Mouse (Mus musculus): ENCODE data around the gene Espnl. TPM values are rescaled to one million over a fixed set of nuclear protein-coding genes. Genes with fewer than 3 reads are reported as not detected.

The Espnl gene
- polyA plus RNA-seq, 1 experiment from 2014 or later = 0.14 TPM

DNA sequence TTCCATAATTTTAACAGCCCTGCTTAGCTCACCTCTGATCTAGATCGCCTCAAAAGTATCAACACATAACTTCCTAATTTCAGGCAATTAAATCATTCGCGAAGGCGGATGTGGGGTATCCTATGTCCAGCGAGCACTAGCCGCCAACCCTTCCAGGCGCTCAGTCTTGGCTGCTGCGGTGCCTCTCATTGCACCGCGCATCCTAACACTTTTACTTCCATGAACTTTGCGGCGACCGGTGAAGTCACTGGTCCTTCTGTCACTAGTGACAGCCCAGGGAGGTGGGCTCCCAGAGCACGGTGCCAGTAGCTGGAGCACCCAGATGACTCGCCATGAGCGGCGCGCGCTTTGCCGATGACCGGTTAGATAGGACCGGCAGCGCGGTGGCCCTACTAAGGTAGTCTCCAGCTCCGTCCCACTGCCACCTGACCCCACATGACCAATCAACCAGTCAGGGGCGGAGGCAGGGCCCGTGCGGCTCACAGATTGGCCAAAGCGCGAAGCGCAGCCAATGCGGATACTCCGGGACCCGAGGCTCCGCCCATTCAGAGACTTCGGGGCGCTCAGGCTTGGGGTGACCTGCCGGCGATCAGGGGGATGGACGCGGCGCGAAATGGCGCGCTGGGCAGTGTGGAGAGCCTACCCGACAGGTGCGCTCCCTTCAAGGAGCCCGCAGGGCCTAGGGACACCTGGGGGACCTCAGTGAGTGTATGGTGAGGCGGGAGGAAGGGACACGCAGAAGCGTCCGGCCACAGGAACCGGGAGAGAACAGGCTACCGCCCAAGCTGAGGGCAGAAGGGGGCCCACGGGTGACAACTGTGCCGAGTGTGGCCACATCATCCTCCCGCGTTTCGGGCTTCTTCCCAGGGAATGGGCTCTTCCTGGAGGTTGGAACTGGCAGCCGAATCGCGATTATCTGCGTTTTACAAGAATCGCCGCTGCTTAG lies 23.8 kb upstream of the Espnl start, which contains the start of gene Scly:
TSS of gene Scly (plus strand) at position 540 of the 946 bp plus-strand sequence.
- ATAC-seq = peak; percentile 84
- in situ Hi-C loops (cut with MboI; ENCODE audit: low pct_unique_long_range_greater_than_20kb) = no loop called here

DNA sequence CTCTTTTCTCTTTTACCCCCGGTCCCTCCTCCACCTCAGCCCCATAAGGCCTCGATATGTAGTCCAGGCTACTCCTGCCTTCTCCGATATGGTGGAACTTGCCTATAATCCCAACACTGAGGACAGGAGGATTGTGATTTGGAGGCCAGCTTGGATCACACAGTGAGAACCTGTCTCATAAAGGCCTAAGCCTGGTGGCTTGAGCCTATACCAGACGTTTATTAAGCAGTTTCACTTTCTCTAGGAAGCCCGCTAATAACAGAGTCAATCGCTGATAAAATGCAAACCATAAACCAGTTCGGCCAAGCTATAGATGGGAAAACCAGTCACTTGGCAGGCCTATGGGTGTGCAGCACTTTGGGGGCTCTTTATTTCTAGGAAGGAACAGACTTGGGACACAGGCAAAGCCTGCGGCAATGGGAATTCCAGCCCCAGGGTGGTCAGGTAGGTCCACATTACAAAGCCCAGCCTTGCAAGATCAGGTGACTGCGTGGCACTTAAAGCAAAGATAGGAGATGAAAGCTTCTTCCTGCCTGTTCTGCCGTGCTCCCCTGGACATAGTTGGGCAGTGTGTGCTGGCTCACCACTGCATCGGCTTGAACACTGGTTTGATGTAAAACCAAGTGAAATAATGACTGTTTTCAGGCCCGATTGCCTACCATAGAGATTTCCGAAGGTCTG lies 22.7 kb upstream of the Espnl start:
- H3K27me3 ChIP-seq = no peaks in the 10 kb centered on the region
- CTCF ChIA-PET = interaction anchor here (1.1 kb wide), 1 partner anchor 50 kb away, joined by 4 read pairs; no protein-coding TSS in a partner anchor
- in situ Hi-C loops (cut with MboI; ENCODE audit: low pct_unique_long_range_greater_than_20kb) = no loop called here
- TF ChIP-seq CTCF (IDR thresholded peaks at IDR 0.05) = no peak
- DNase-seq (ENCODE audit: low read depth, low spot score) (no peak), ATAC-seq (no peak)
- POLR2A ChIA-PET = interaction anchor here (0.7 to 2.8 kb wide), 7 partner anchors 10 to 105 kb away, joined by 3 to 14 read pairs (median 3); partner anchors contain the start of gene Ube2f

More for the DNA sequence above, 23.8 kb upstream of the Espnl start, which contains the start of gene Scly:
- ChIA-PET CTCF (interaction anchor here (0.8 kb wide), 1 partner anchor 35 kb away, joined by 4 read pairs; no protein-coding TSS in a partner anchor), POLR2A (interaction anchor here (0.9 to 1.8 kb wide), 4 partner anchors 10 to 49 kb away, joined by 3 to 9 read pairs (median 4); no protein-coding TSS in a partner anchor)
- no peaks in the 10 kb centered on the region for H3K27me3 ChIP-seq
- peak; percentile 44 for DNase-seq (ENCODE audit: low read depth, low spot score)
- TF ChIP-seq CTCF (IDR thresholded peaks at IDR 0.05) = no peak

DNA sequence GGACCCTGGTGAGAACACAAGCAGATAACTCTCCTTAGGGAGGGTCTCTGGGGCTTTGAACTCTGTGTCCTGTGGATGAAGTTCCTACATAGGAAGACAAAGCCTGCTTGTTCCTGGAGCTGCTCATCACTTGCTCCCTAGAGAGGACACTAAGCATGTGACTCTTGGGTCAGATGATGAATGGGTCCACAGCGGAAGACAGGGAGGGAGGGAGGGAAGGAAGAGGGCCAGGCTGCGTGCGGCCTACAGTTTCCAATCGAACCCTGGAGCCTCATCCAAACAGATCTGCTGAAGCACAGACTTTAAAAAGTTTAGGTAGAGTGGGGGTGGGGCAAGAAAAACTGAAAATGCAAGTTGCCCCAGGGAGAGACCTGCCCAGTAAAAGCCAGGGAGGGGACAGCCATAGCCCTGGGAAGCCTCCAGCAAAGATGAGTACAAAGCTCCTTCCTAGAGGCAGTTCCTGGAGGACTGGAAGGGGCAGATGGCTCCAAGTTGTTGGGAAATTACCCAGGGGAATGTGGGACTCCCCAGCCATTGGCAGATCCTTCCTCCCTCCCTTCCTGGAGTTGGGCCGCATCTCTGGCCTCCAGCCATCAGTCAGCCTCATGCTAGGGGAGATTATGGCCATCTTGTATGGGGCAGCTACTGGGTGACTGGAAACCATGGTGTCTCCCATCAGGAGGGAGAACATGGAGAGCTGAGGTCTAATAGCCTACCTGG lies 22.0 kb upstream of the Espnl start:
- TF ChIP-seq CTCF (IDR thresholded peaks at IDR 0.05) = no peak
- no peaks in the 10 kb centered on the region for H3K27me3 ChIP-seq
- DNase-seq (ENCODE audit: low read depth, low spot score) (peak; percentile 37), ATAC-seq (no peak)
- in situ Hi-C loops (cut with MboI; ENCODE audit: low pct_unique_long_range_greater_than_20kb) = no loop called here
- CTCF ChIA-PET = interaction anchor here (1.1 kb wide), 1 partner anchor 51 kb away, joined by 4 read pairs; no protein-coding TSS in a partner anchor
- POLR2A ChIA-PET = interaction anchor here (0.7 to 2.8 kb wide), 5 partner anchors 11 to 52 kb away, joined by 3 to 14 read pairs (median 3); partner anchors contain the start of gene Ube2f

DNA sequence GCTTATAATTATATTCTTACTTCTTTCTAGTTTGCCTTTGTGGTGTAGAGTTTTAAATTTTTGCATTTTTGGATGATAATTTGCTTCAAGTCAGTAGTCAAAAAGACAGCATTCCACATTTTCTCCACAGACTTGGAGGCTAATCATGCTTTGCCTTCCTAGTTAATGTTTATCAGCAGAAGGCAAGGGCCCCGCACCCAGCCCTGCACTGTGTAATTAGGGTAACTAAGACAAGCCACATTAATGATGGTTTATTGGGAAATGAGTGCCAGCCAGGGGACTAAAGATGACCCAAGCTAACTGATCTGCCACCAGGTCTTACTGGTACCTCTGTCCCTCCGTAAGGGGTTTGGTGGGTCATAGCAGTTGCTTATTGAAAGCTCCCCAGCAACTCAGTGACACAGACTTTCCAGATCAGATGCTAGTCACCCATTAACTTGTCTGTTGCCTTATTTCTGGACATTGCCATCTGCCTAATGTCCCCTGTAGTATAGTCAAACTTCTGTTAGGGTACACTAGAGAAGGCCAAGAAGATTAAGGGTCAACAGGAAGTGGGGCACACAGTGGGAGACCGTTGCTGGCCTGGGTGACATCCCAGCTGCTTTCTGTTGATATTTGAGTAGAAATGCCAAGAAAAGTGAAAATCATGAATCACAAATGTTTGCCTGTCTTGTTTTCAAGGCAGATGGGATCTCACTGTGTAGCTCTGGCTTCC lies 20.5 kb upstream of the Espnl start:
- POLR2A ChIA-PET = interaction anchor here (0.8 to 2.8 kb wide), 5 partner anchors 11 to 51 kb away, joined by 3 to 14 read pairs (median 4); partner anchors contain the start of gene Ube2f
- peak; percentile 83 for DNase-seq (ENCODE audit: low read depth, low spot score)
- TF ChIP-seq CTCF (IDR thresholded peaks at IDR 0.05) = no peak

DNA sequence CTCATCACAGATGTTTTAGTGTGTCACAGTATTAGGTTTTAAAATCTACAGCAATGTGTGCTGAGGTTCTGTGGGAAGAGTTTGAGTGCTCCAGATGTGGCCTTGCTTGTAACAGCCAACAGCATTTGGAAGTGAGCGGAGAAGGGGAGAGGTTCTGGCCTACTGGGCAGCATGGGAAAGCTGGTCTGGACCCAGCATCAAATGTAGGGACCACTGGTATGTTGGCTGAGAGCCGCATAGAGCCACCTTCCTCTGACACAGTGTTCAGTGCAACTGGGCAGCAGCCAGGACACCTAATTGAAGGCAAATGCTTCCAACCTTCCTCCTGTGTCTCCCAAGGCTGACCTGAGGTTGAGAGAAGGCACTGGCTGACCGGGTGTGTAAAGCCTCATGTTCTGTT lies 19.9 kb upstream of the Espnl start:
- DNase-seq (ENCODE audit: low read depth, low spot score) (no peak), ATAC-seq (no peak)
- TF ChIP-seq CTCF (IDR thresholded peaks at IDR 0.05) = no peak
- ChIA-PET POLR2A (interaction anchor here (0.8 to 2.8 kb wide), 4 partner anchors 11 to 51 kb away, joined by 3 to 14 read pairs (median 6); partner anchors contain the start of gene Ube2f), CTCF (interaction anchor here (1.0 to 1.2 kb wide), 2 partner anchors 18 to 39 kb away, joined by 3 to 4 read pairs; no protein-coding TSS in a partner anchor)
- H3K27me3 ChIP-seq = no peaks in the 10 kb centered on the region
- in situ Hi-C loops (cut with MboI; ENCODE audit: low pct_unique_long_range_greater_than_20kb) = no loop called here

More for the DNA sequence above, 20.5 kb upstream of the Espnl start:
- ATAC-seq = peak; percentile 5
- in situ Hi-C loops (cut with MboI; ENCODE audit: low pct_unique_long_range_greater_than_20kb) = no loop called here
- CTCF ChIA-PET = interaction anchor here (1.0 to 1.2 kb wide), 3 partner anchors 8 to 38 kb away, joined by 3 to 4 read pairs (median 3); no protein-coding TSS in a partner anchor
- no peaks in the 10 kb centered on the region for H3K27me3 ChIP-seq

DNA sequence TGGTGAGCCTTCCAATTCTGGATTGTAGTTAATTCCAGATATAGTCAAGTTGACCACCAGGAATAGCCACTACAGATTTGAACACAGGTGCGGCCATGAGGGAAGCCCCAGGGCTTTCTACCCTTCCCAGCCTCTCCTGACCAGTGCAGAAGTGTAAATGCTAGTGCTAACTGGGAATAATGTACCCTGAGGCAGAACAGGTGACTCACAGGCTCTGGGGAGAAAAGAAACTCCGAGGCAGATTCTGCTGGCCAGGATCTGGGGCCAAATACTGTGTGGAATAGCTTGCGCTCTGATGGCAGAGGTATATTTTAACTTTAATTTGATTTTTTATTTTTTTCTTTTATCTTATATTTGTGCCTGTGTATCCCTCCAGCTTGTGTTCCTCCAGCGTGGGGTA lies 17.3 kb upstream of the Espnl start:
- CTCF ChIA-PET = no interaction called here
- POLR2A ChIA-PET = interaction anchor here (1.4 kb wide), 1 partner anchor 16 kb away, joined by 4 read pairs; no protein-coding TSS in a partner anchor
- ATAC-seq (no peak), DNase-seq (ENCODE audit: low read depth, low spot score) (no peak)
- no peak for TF ChIP-seq CTCF (IDR thresholded peaks at IDR 0.05)
- no peaks in the 10 kb centered on the region for H3K27me3 ChIP-seq
- in situ Hi-C loops (cut with MboI; ENCODE audit: low pct_unique_long_range_greater_than_20kb) = no loop called here

DNA sequence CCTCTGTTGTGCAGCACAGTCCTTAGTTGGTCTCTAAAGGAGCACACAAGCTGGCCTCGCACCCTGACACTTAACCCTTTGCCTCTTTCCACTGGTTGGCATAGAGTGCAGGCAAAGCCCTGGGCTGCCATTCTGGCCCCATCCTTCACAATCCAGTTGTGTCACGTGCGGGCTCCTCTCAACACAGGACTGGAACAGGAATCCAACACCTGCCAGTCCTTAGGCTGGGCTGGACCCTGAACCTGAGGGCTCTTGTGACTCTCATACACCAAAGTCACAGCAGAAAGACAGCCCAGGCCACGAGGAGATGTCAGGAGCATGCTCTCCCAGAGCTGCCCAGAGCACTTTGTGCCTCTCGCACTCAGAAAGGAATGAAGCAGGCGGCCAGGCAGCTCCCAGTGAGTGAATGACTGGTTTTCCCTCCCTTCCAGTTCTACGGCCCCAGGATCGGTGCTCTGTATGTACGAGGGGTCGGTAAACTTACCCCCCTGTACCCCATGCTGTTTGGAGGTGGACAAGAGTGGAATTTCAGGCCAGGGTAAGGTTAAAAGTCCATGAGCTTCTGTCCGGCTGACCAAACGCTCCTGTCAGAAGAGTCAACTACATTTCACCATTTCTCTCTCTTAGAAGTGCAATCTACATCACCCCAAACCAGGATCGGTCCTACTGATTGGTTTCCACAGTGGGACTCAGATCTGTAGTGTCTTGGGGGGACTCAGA lies 12.3 kb upstream of the Espnl start:
- POLR2A ChIA-PET = interaction anchor here (0.6 to 1.6 kb wide), 2 partner anchors 8 to 11 kb away, joined by 3 read pairs; no protein-coding TSS in a partner anchor
- ATAC-seq (no peak), DNase-seq (ENCODE audit: low read depth, low spot score) (no peak)
- TF ChIP-seq CTCF (IDR thresholded peaks at IDR 0.05) = no peak
- CTCF ChIA-PET = no interaction called here
- in situ Hi-C loops (cut with MboI; ENCODE audit: low pct_unique_long_range_greater_than_20kb) = no loop called here
- no peaks in the 10 kb centered on the region for H3K27me3 ChIP-seq

DNA sequence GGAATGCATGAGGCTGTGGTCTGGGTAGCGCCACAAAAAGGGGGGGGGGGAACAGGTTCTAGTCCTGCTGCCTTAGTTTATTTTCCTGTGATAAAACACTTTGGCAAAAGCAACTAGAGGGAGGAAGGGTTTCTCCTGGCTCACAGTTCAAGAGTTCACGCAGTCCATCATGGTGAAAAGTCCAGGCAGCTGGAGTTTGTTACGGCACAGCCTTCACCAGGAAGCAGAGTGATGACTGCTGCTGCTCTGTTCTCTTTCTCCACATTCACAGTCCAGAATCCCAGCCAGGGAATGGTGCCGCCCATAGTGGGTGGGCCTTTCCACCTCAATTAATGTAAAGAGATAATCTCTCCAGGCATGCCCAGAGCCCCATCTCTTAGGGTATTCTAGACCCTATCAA lies 9.6 kb upstream of the Espnl start:
- in situ Hi-C loops (cut with MboI; ENCODE audit: low pct_unique_long_range_greater_than_20kb) = no loop called here
- ATAC-seq (no peak), DNase-seq (ENCODE audit: low read depth, low spot score) (no peak)
- no peak for TF ChIP-seq CTCF (IDR thresholded peaks at IDR 0.05)
- no peaks in the 10 kb centered on the region for H3K27me3 ChIP-seq
- ChIA-PET POLR2A (interaction anchor here (0.6 to 2.4 kb wide), 4 partner anchors 10 to 703 kb away, joined by 3 to 9 read pairs (median 4); partner anchors contain the start of gene Espnl), CTCF (no interaction called here)

Measured in Patski (cell line).